Mouse (Mus musculus) testis, adult 2 months (tissue): ENCODE results near the gene Lypd5. TPM values are rescaled to one million over a fixed set of nuclear protein-coding genes. Genes with fewer than 3 reads are reported as not detected.

ENCODE experiments used
- H3K27ac ChIP-seq: fragments of 200-500 bp; 2 replicates; pipeline ENCODE4 v1.5.1; 2012; ENCODE audit warnings: low read depth, low read length; ENCODE audit not compliant: control insufficient read depth, insufficient read depth
- H3K27me3 ChIP-seq: fragments of 200-500 bp; 2 replicates; pipeline ENCODE4 v1.6.1; 2012; ENCODE audit warnings: mild to moderate bottlenecking, low read length, moderate library complexity; ENCODE audit not compliant: control insufficient read depth, insufficient read depth
- H3K36me3 ChIP-seq: fragments of 200-500 bp; 2 replicates; pipeline ENCODE4 v1.6.1; 2012; ENCODE audit warnings: mild to moderate bottlenecking, low read length; ENCODE audit not compliant: control insufficient read depth, insufficient read depth
- H3K4me1 ChIP-seq: fragments of 200-500 bp; 2 replicates; pipeline ENCODE4 v1.6.1; 2012; ENCODE audit warnings: low read length; ENCODE audit not compliant: control insufficient read depth, insufficient read depth
- H3K4me3 ChIP-seq: fragments of 200-500 bp; 2 replicates; pipeline ENCODE4 v1.5.1; 2012; ENCODE audit warnings: low read depth, mild to moderate bottlenecking, low read length, moderate library complexity, mixed read lengths; ENCODE audit not compliant: control insufficient read depth
- CTCF ChIP-seq: fragments of 200-500 bp; IDR thresholded peaks from 2 replicates; pipeline ENCODE4 v1.5.1; 2012; ENCODE audit warnings: low read depth, mild to moderate bottlenecking, inconsistent platforms, low read length, moderate library complexity; ENCODE audit not compliant: control insufficient read depth, insufficient read depth, insufficient replicate concordance
- POLR2A ChIP-seq: fragments of 200-500 bp; IDR thresholded peaks from 2 replicates; pipeline ENCODE4 v1.6.1; 2012; ENCODE audit warnings: low read depth, mild to moderate bottlenecking, inconsistent platforms, low read length, moderate library complexity; ENCODE audit not compliant: control insufficient read depth
- polyA plus RNA-seq: library from polyadenylated mRNA; depleted of rRNA; stranded (reverse); fragments of >200 nt; gene quantifications from 2 replicates; pipeline ENCODE4 v1.2.3, GENCODE M21; 2012; rRNA removed

Lypd5 gene
- 1.7 and 2.3 TPM in 2 replicates for polyA plus RNA-seq

GRCm38 (mm10) chr7:24348896-24349295, at the start of gene Lypd5:
TSS of gene Lypd5 (plus strand) at chr7:24349196.
- Histone ChIP-seq H3K4me1 (no peaks in the 10 kb centered on the region; the same call in none of the 2 replicates), H3K36me3 (no peaks in the 10 kb centered on the region), H3K27ac (no peak within 1 kb of the TSS), H3K4me3 (no peak within 1 kb of the TSS), H3K27me3 (no peaks in the 10 kb centered on the region)
- TF ChIP-seq POLR2A: no peak
- TF ChIP-seq CTCF: no peak

GRCm38 (mm10) chr7:24299823-24300481, 49.0 kb upstream of the Lypd5 start:
- TF ChIP-seq CTCF (no peak), POLR2A (no peak)
- peak overlapping the region; percentile 73 for H3K4me3 ChIP-seq
- no peaks in the 10 kb centered on the region; the same call in 1 of the 2 replicates for H3K36me3 ChIP-seq
- H3K27ac ChIP-seq: peak overlapping the region; percentile 72
- no peaks in the 10 kb centered on the region for H3K27me3 ChIP-seq
- peaks cover 8% of the 10 kb centered on the region for H3K4me1 ChIP-seq

GRCm38 (mm10) chr7:24300771-24301282, 48.2 kb upstream of the Lypd5 start, which contains the start of gene Zfp61:
TSS of gene Zfp61 (minus strand) at chr7:24301232.
- TF ChIP-seq POLR2A (no peak), CTCF (no peak)
- H3K36me3 ChIP-seq: no peaks in the 10 kb centered on the region; the same call in 1 of the 2 replicates
- H3K4me3 ChIP-seq: peak within 1 kb of the TSS; percentile 38
- no peaks in the 10 kb centered on the region for H3K27me3 ChIP-seq
- peaks cover 8% of the 10 kb centered on the region for H3K4me1 ChIP-seq
- peak within 1 kb of the TSS; percentile 72 for H3K27ac ChIP-seq

GRCm38 (mm10) chr7:24315726-24316566, 33.0 kb upstream of the Lypd5 start:
- TF ChIP-seq CTCF (no peak), POLR2A (no peak)
- Histone ChIP-seq H3K4me1 (peaks cover 4% of the 10 kb centered on the region), H3K27me3 (no peaks in the 10 kb centered on the region), H3K36me3 (no peaks in the 10 kb centered on the region), H3K4me3 (peak overlapping the region; percentile 93), H3K27ac (peak overlapping the region; percentile 89)

GRCm38 (mm10) chr7:24316567-24317092, 32.4 kb upstream of the Lypd5 start, which contains the start of gene Zfp94:
TSS of gene Zfp94 (minus strand) at chr7:24316666.
- no peaks in the 10 kb centered on the region for H3K36me3 ChIP-seq
- H3K27me3 ChIP-seq: no peaks in the 10 kb centered on the region
- peaks cover 4% of the 10 kb centered on the region for H3K4me1 ChIP-seq
- peak within 1 kb of the TSS; percentile 89 for H3K27ac ChIP-seq
- TF ChIP-seq CTCF: no peak
- TF ChIP-seq POLR2A: peak; percentile 85
- peak within 1 kb of the TSS; percentile 93 for H3K4me3 ChIP-seq

GRCm38 (mm10) chr7:24318942-24319341, 30.1 kb upstream of the Lypd5 start:
- no peak overlapping the region for H3K4me3 ChIP-seq
- H3K4me1 ChIP-seq: peaks cover 4% of the 10 kb centered on the region
- no peaks in the 10 kb centered on the region for H3K36me3 ChIP-seq
- TF ChIP-seq POLR2A (no peak), CTCF (no peak)
- H3K27me3 ChIP-seq: no peaks in the 10 kb centered on the region
- H3K27ac ChIP-seq: no peak overlapping the region

GRCm38 (mm10) chr7:24322593-24322992, 26.4 kb upstream of the Lypd5 start:
- Histone ChIP-seq H3K4me1 (peaks cover 10% of the 10 kb centered on the region), H3K27me3 (no peaks in the 10 kb centered on the region), H3K27ac (no peak overlapping the region), H3K36me3 (no peaks in the 10 kb centered on the region), H3K4me3 (no peak overlapping the region)
- no peak for TF ChIP-seq CTCF
- no peak for TF ChIP-seq POLR2A
